Mouse (Mus musculus): ENCODE measurements around the gene Zfp366. TPM values are rescaled to one million over a fixed set of nuclear protein-coding genes. Genes with fewer than 3 reads are reported as not detected.

The Zfp366 gene
- total RNA-seq, 2 experiments from 2014 or later: 0.29 to 0.57 TPM

GRCm38 (mm10) chr13:99225374-99226240, 41.0 kb downstream of the Zfp366 start:
- no peak for ATAC-seq (replicated peaks; ENCODE audit: poor library complexity)

GRCm38 (mm10) chr13:99226809-99227208, 42.2 kb downstream of the Zfp366 start:
- ATAC-seq (replicated peaks; ENCODE audit: poor library complexity): no peak

- no peak for ATAC-seq (replicated peaks; ENCODE audit: poor library complexity)
Observed at GRCm38 (mm10) chr13:99227456-99228250, 43.0 kb downstream of the Zfp366 start.

GRCm38 (mm10) chr13:99228821-99229570, 44.4 kb downstream of the Zfp366 start:
- no peak for ATAC-seq (replicated peaks; ENCODE audit: poor library complexity)

GRCm38 (mm10) chr13:99229641-99230494, 45.2 kb downstream of the Zfp366 start:
- no peak for ATAC-seq (replicated peaks; ENCODE audit: poor library complexity)

GRCm38 (mm10) chr13:99230495-99230868, 45.9 kb downstream of the Zfp366 start:
- no peak for ATAC-seq (replicated peaks; ENCODE audit: poor library complexity)

- ATAC-seq (replicated peaks; ENCODE audit: poor library complexity): no peak
Observed at GRCm38 (mm10) chr13:99233333-99233732, 48.7 kb downstream of the Zfp366 start.

GRCm38 (mm10) chr13:99233956-99234355, 49.3 kb downstream of the Zfp366 start:
- ATAC-seq (replicated peaks; ENCODE audit: poor library complexity): no peak

GRCm38 (mm10) chr13:99235428-99236210, 51.0 kb downstream of the Zfp366 start:
- ATAC-seq (replicated peaks; ENCODE audit: poor library complexity): no peak

- no peak for ATAC-seq (replicated peaks; ENCODE audit: poor library complexity)
Observed at GRCm38 (mm10) chr13:99236222-99236621, 51.6 kb downstream of the Zfp366 start.

GRCm38 (mm10) chr13:99237122-99237521, 52.5 kb downstream of the Zfp366 start:
- ATAC-seq (replicated peaks; ENCODE audit: poor library complexity): no peak

GRCm38 (mm10) chr13:99237841-99238216, 53.2 kb downstream of the Zfp366 start:
- ATAC-seq (replicated peaks; ENCODE audit: poor library complexity): no peak

GRCm38 (mm10) chr13:99238217-99239160, 53.9 kb downstream of the Zfp366 start:
- no peak for ATAC-seq (replicated peaks; ENCODE audit: poor library complexity)

- no peak for ATAC-seq (replicated peaks; ENCODE audit: poor library complexity)
Observed at GRCm38 (mm10) chr13:99239161-99239530, 54.5 kb downstream of the Zfp366 start.

- no peak for ATAC-seq (replicated peaks; ENCODE audit: poor library complexity)
Observed at GRCm38 (mm10) chr13:99239741-99240140, 55.1 kb downstream of the Zfp366 start.

GRCm38 (mm10) chr13:99241984-99242383, 57.4 kb downstream of the Zfp366 start:
- ATAC-seq (replicated peaks; ENCODE audit: poor library complexity): peak; percentile 60

GRCm38 (mm10) chr13:99242895-99243294, 58.3 kb downstream of the Zfp366 start:
- peak; percentile 71 for ATAC-seq (replicated peaks; ENCODE audit: poor library complexity)

GRCm38 (mm10) chr13:99243831-99244230, 59.2 kb downstream of the Zfp366 start:
- no peak for ATAC-seq (replicated peaks; ENCODE audit: poor library complexity)

Measured in megakaryocyte progenitor cell, adult 5-6 weeks (primary cell).